ENCODE assay signal across 27 mouse cellular contexts in the genomic region with DNA sequence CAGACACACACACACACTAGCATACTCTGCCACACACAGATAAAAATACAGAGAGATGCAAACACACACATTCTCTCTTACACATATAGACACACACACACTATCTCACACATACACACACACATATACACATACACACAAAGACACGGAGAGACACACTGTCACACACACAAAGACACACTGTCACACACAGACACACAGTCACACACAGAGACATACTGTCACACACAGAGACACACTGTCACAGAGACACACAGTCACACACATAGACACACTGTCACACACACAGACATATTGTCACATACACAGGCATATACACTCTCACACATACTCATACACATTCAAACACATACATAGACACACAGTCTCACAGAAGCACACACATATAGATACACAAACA. TPM values are rescaled to one million over a fixed set of nuclear protein-coding genes. Genes with fewer than 3 reads are reported as not detected.
"Had no signal": no experiment of that assay in that cellular context is flagged by ENCODE, and none has a peak within 500 bp of the region (broad histone marks: within the 10 kb centered on the region; RNA-seq: fewer than 3 reads in every experiment).

No protein-coding gene starts in this region.

- DNase-seq: gastrocnemius, postnatal 14 days; heart, adult 18-20 months; heart, postnatal 14 days; heart, postnatal 4 days; kidney, adult 18-20 months; kidney, adult 8-10 months; kidney, postnatal 14 days; kidney, postnatal 36 days; layer of hippocampus, adult 9-11 months; layer of hippocampus, postnatal 36 days; left cerebral cortex, postnatal 4 days had no signal

- H3K27ac ChIP-seq: heart, embryonic 10.5 days; hindbrain, embryonic 10.5 days; hindbrain, embryonic 12.5 days; hindbrain, embryonic 14.5 days; intestine, embryonic 15.5 days; kidney, embryonic 15.5 days; kidney, postnatal 0 days; limb, embryonic 13.5 days; limb, embryonic 15.5 days; liver, embryonic 12.5 days; liver, embryonic 14.5 days had no signal

- H3K9ac ChIP-seq: hindbrain, embryonic 12.5 days; hindbrain, embryonic 14.5 days; intestine, embryonic 15.5 days; kidney, embryonic 15.5 days; limb, embryonic 13.5 days; limb, embryonic 15.5 days; liver, embryonic 12.5 days; liver, embryonic 14.5 days had no signal

- H3K36me3 ChIP-seq: hindbrain, embryonic 12.5 days; intestine, embryonic 15.5 days; kidney, embryonic 15.5 days; limb, embryonic 13.5 days; limb, embryonic 15.5 days; liver, embryonic 12.5 days had no signal

- H3K4me1 ChIP-seq: limb, embryonic 13.5 days; limb, embryonic 15.5 days; liver, embryonic 12.5 days had no signal

- H3K4me3 ChIP-seq: heart, embryonic 10.5 days; hindbrain, embryonic 10.5 days; hindbrain, embryonic 12.5 days; intestine, embryonic 15.5 days; kidney, embryonic 15.5 days; limb, embryonic 13.5 days; limb, embryonic 15.5 days; liver, embryonic 12.5 days had no signal

- H3K9me3 ChIP-seq: heart, embryonic 10.5 days; intestine, embryonic 15.5 days; kidney, embryonic 15.5 days; limb, embryonic 13.5 days; limb, embryonic 15.5 days; liver, embryonic 12.5 days had no signal

- ATAC-seq: forebrain, embryonic 16.5 days; hindbrain, embryonic 16.5 days; inflammation-experienced regulatory T-cells, adult 6 months; intestine, embryonic 15.5 days; intestine, postnatal 0 days; liver, embryonic 12.5 days had no signal

- H3K4me2 ChIP-seq: hindbrain, embryonic 12.5 days; hindbrain, embryonic 14.5 days; intestine, embryonic 15.5 days; kidney, embryonic 15.5 days; limb, embryonic 13.5 days; limb, embryonic 15.5 days; liver, embryonic 12.5 days had no signal

RNA-seq across cellular contexts. Expression of a gene that starts 25.2 kb away (rescaled TPM):
- total RNA-seq: granulocyte monocyte progenitor cell, adult 5-6 weeks had no signal
- polyA plus RNA-seq: inflammation-experienced regulatory T-cells, adult 6 months had no signal
